Mouse (Mus musculus) megakaryocyte-erythroid progenitor cell, adult 5-6 weeks (primary cell): ENCODE measurements at regions not wholly inside any gene's neighbourhood (a gene's known extent, or its start where the extent isn't known, plus 50 kb on each side); places are given as distances from the start of the nearest gene placed in this dataset.
"Not testable (repeated sequence)": the region's sequence is repeated elsewhere in the genome, so short reads cannot be mapped to it uniquely, and the experiment has no call there.

ENCODE experiments used
- ATAC-seq: replicated peaks from 2 replicates; pipeline ENCODE4 v1.8.0; 2016; ENCODE audit warnings: mild to moderate bottlenecking, inconsistent platforms; ENCODE audit not compliant: severe bottlenecking, poor library complexity, low FRiP score, low TSS enrichment

- ATAC-seq: no peak
Observed at GRCm38 (mm10) chr3:8009966-8010365, 1389.7 kb upstream of the 1700008P02Rik start.

DNA sequence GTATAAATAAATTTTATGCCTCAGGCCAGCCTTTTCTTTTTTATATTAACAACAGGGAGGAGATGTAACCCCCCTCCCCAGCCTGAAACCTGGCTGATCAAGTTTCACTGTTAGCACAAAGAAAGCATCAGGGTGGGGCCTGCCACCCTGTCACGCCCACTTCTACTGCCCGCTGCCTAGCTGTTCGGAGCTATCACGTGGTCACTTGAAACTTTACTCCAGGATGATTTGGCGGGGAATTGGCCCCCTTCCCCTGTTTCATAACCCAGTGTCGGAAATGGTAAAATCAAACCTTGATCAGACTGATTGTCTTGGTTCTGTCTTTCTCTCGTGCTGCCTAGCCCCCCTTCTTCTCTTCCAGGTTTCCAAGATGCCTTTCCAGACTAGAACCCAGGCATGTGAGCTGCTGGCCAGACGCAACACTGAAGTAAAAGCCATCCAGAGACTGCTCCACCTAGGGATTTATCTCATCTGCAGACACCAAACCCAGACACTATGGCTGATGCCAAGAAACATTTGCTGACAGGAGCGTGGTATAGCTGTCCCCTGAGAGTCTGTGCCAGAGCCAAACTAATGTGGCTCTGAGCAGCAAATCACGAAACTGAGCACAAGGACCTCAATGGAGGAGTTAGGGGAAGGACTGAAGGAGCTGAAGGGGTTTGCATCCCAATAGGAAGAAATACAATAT is 1386.6 kb upstream of the 1700008P02Rik start:
- no peak for ATAC-seq

DNA sequence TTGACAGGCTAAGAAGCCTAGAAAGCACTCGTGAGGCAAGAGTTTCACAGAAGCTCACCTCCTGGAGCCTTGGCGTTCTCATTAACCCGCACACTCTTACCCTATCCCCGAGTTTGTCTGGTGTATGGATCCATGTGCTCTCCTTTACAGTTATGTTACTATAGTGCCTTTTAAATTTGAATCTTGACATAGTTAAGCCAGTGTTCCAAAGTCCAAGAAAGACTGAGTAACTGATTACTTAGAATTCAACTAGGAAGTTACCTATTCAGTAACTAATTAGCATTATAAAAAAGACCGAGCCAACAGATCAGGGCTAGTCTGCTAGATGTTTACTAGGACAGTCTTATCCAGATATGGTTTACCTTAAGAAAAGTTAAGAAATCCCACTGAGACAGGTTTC is 1386.0 kb upstream of the 1700008P02Rik start:
- no peak for ATAC-seq

GRCm38 (mm10) chr3:8005684-8006083 is 1385.4 kb upstream of the 1700008P02Rik start:
- ATAC-seq: not testable (repeated sequence)

- no peak for ATAC-seq
Observed at GRCm38 (mm10) chr3:8004271-8004670, 1384.0 kb upstream of the 1700008P02Rik start.

- ATAC-seq: no peak
Observed at GRCm38 (mm10) chr3:8001027-8001426, 1380.8 kb upstream of the 1700008P02Rik start.

- no peak for ATAC-seq
Observed at GRCm38 (mm10) chr3:7992322-7992721, 1372.1 kb upstream of the 1700008P02Rik start.

- ATAC-seq: no peak
Observed at GRCm38 (mm10) chr3:7973287-7973686, 1353.0 kb upstream of the 1700008P02Rik start.

GRCm38 (mm10) chr3:7953911-7954310 is 1333.7 kb upstream of the 1700008P02Rik start:
- no peak for ATAC-seq

- no peak for ATAC-seq
Observed at GRCm38 (mm10) chr3:7943646-7944381, 1323.6 kb upstream of the 1700008P02Rik start.
